21 mouse cellular contexts compared by ENCODE assay signal in the genomic region with DNA sequence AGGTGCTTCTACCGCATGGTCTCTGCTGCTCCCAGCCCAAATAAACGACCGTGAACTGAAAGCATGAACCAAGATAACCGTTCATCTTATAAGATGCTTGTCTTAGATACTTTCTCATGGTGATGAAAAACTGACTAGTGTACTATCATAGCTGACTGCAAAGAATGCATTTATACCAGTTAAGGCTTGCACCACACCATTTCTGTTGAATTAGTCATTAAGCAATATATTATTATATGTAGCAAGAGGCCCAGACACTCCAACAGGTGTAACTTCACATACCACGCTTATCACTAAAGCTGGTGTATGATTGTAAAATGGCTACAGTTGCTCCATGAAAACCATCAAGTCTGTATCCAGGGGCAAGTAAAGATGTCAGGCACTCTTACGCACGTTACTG. TPM values are rescaled to one million over a fixed set of nuclear protein-coding genes. Genes with fewer than 3 reads are reported as not detected.
DNase-seq lines count a peak whose midpoint lies in the region; ATAC-seq lines count a peak whose summit lies in the region.
"Had no signal": no experiment of that assay in that cellular context is flagged by ENCODE, and none has a peak within 500 bp of the region (broad histone marks: within the 10 kb centered on the region; RNA-seq: fewer than 3 reads in every experiment).

No protein-coding gene starts in this region.

- no peak overlapping the region for H3K4me2 ChIP-seq in intestine, embryonic 16.5 days (ENCODE audit: low read depth, low read length)
- no peak overlapping the region for H3K4me2 ChIP-seq in forebrain, embryonic 11.5 days (ENCODE audit: low read depth, low read length, severe bottlenecking)
- H3K4me2 ChIP-seq: embryonic facial prominence, embryonic 12.5 days; forebrain, embryonic 13.5 days; forebrain, embryonic 15.5 days had no signal

- no peak overlapping the region for H3K4me3 ChIP-seq in intestine, embryonic 16.5 days (ENCODE audit: low read length)
- no peak overlapping the region for H3K4me3 ChIP-seq in forebrain, embryonic 11.5 days (ENCODE audit: low read depth, low read length)
- H3K4me3 ChIP-seq: embryonic facial prominence, embryonic 10.5 days; embryonic facial prominence, embryonic 12.5 days; forebrain, embryonic 10.5 days; forebrain, embryonic 13.5 days; forebrain, embryonic 15.5 days had no signal

- H3K4me1 ChIP-seq in intestine, embryonic 16.5 days (ENCODE audit: control insufficient read depth, insufficient read depth, low read length) = peaks cover 2% of the 10 kb centered on the region; the same call in 1 of the 2 replicates
- no peaks in the 10 kb centered on the region for H3K4me1 ChIP-seq in forebrain, embryonic 11.5 days (replicated peaks; ENCODE audit: control insufficient read depth, insufficient read depth, low read length)
- H3K4me1 ChIP-seq: embryonic facial prominence, embryonic 10.5 days; embryonic facial prominence, embryonic 12.5 days; forebrain, embryonic 10.5 days; forebrain, embryonic 13.5 days; forebrain, embryonic 15.5 days had no signal

- no peak overlapping the region for H3K9ac ChIP-seq in intestine, embryonic 16.5 days (ENCODE audit: low read depth, low read length)
- no peak overlapping the region for H3K9ac ChIP-seq in forebrain, embryonic 11.5 days (ENCODE audit: low read length)
- H3K9ac ChIP-seq: embryonic facial prominence, embryonic 12.5 days; forebrain, embryonic 13.5 days; forebrain, embryonic 15.5 days; forebrain, postnatal 0 days had no signal

- H3K9me3 ChIP-seq in intestine, embryonic 16.5 days (ENCODE audit: control insufficient read depth, low read length) = no peaks in the 10 kb centered on the region
- no peaks in the 10 kb centered on the region for H3K9me3 ChIP-seq in forebrain, embryonic 11.5 days (ENCODE audit: control insufficient read depth, low read length)
- H3K9me3 ChIP-seq: embryonic facial prominence, embryonic 10.5 days; embryonic facial prominence, embryonic 12.5 days; forebrain, embryonic 10.5 days; forebrain, embryonic 13.5 days; forebrain, embryonic 15.5 days had no signal

- no peaks in the 10 kb centered on the region for H3K36me3 ChIP-seq in intestine, embryonic 16.5 days (ENCODE audit: control insufficient read depth, insufficient read depth, low read length)
- no peaks in the 10 kb centered on the region for H3K36me3 ChIP-seq in forebrain, embryonic 11.5 days (ENCODE audit: control insufficient read depth, insufficient read depth, low read length)
- H3K36me3 ChIP-seq: embryonic facial prominence, embryonic 10.5 days; embryonic facial prominence, embryonic 12.5 days; forebrain, embryonic 10.5 days; forebrain, embryonic 15.5 days had no signal

- 59% methylated on average over 7 of the region's 7 CpGs for WGBS in intestine, embryonic 16.5 days
- 90% methylated on average over 7 of the region's 7 CpGs for WGBS in forebrain, embryonic 11.5 days

- no peaks in the 10 kb centered on the region for H3K27me3 ChIP-seq in intestine, embryonic 16.5 days (replicated peaks; ENCODE audit: control insufficient read depth, insufficient read depth, low read length)
- H3K27me3 ChIP-seq in forebrain, embryonic 11.5 days (ENCODE audit: control insufficient read depth, insufficient read depth, low read length) = no peaks in the 10 kb centered on the region
- H3K27me3 ChIP-seq: embryonic facial prominence, embryonic 12.5 days; forebrain, embryonic 13.5 days; forebrain, embryonic 15.5 days had no signal

- peak; percentile 10 for DNase-seq in fat pad, adult 2 months (ENCODE audit: extremely low read depth, low read depth, low spot score)
- DNase-seq in gonadal fat pad, adult 2 months (ENCODE audit: low read depth) = peak; percentile 10
- no peak for DNase-seq in right cerebral cortex, postnatal 4 days
- no peak for DNase-seq in forebrain, embryonic 11.5 days (ENCODE audit: low spot score)
- DNase-seq: adrenal gland, adult 2 months; adrenal gland, postnatal 10 days; adrenal gland, postnatal 25 days; cerebellum, adult 11 months; cerebellum, adult 18-20 months; cerebellum, adult 8-10 months; cerebellum, postnatal 10 days; cerebellum, postnatal 25 days; forebrain, postnatal 0 days had no signal

- H3K27ac ChIP-seq in intestine, embryonic 16.5 days (ENCODE audit: low read length) = no peak overlapping the region
- H3K27ac ChIP-seq in forebrain, embryonic 11.5 days (ENCODE audit: low read depth, low read length) = no peak overlapping the region
- H3K27ac ChIP-seq: embryonic facial prominence, embryonic 10.5 days; embryonic facial prominence, embryonic 12.5 days; forebrain, embryonic 10.5 days; forebrain, embryonic 13.5 days; forebrain, embryonic 15.5 days had no signal

- peak; percentile 54; the same call in 1 of the 2 replicates for ATAC-seq in intestine, embryonic 16.5 days
- no peak for ATAC-seq in forebrain, embryonic 11.5 days (replicated peaks; ENCODE audit: low FRiP score)
- no peak for ATAC-seq in inflammation-experienced regulatory T-cells, adult 6 months
- ATAC-seq: forebrain, embryonic 13.5 days; forebrain, embryonic 15.5 days; forebrain, postnatal 0 days had no signal

RNA-seq across cellular contexts. Expression of gene Abcc2, which starts 7.8 kb away (rescaled TPM):
- polyA plus RNA-seq in gonadal fat pad, adult 2 months (2012; rRNA removed) = 0.14 and 0.28 TPM in 2 replicates
- polyA plus RNA-seq in intestine, embryonic 16.5 days (2015; fragmentation: Nextera tagmentation; extraction: Ambion mirVana) = 24.1 and 31.4 TPM in 2 replicates
- polyA plus RNA-seq in forebrain, embryonic 11.5 days (2014; fragmentation: Nextera tagmentation; extraction: Ambion mirVana) = not detected in 2 replicates
- polyA plus RNA-seq in inflammation-experienced regulatory T-cells, adult 6 months (2017; shearing (Covaris generic)) = not detected
- polyA plus RNA-seq: C2C12; embryonic facial prominence, embryonic 10.5 days; forebrain, embryonic 10.5 days; forebrain, embryonic 13.5 days; forebrain, embryonic 15.5 days had no signal

RNA-seq across cellular contexts. Expression of gene Cox15, which starts 37.0 kb away (rescaled TPM):
- 31.0 and 38.4 TPM in 2 replicates for polyA plus RNA-seq in gonadal fat pad, adult 2 months (2012; rRNA removed)
- polyA plus RNA-seq in intestine, embryonic 16.5 days (2015; fragmentation: Nextera tagmentation; extraction: Ambion mirVana) = 18.6 and 21.7 TPM in 2 replicates
- 12.4 and 13.6 TPM in 2 replicates for polyA plus RNA-seq in forebrain, embryonic 11.5 days (2014; fragmentation: Nextera tagmentation; extraction: Ambion mirVana)
- polyA plus RNA-seq in inflammation-experienced regulatory T-cells, adult 6 months (2017; shearing (Covaris generic)) = 10 to 100 TPM in 1 of 3 experiments, 1 to 10 TPM in 2; 8.1 to 11.0 (median 9.3) TPM

RNA-seq across cellular contexts. Expression of gene Cutc, which starts 37.0 kb away (rescaled TPM):
- 9.6 and 10.3 TPM in 2 replicates for polyA plus RNA-seq in gonadal fat pad, adult 2 months (2012; rRNA removed)
- 23.5 and 25.6 TPM in 2 replicates for polyA plus RNA-seq in intestine, embryonic 16.5 days (2015; fragmentation: Nextera tagmentation; extraction: Ambion mirVana)
- polyA plus RNA-seq in forebrain, embryonic 11.5 days (2014; fragmentation: Nextera tagmentation; extraction: Ambion mirVana) = 12.5 and 13.7 TPM in 2 replicates
- polyA plus RNA-seq in inflammation-experienced regulatory T-cells, adult 6 months (2017; shearing (Covaris generic)) = 10 to 100 TPM; 12.8 to 17.2 (median 13.6) TPM

Comparison
In these comparisons a context has a peak if more than half of its experiments do, and no peak if none do; other contexts are left out.
1. DNase-seq: peak in fat pad, adult 2 months (single experiment) and gonadal fat pad, adult 2 months (single experiment); none in right cerebral cortex, postnatal 4 days (single experiment) and forebrain, embryonic 11.5 days (single experiment).
2. RNA of gene Abcc2, which starts 7.8 kb away (polyA plus RNA-seq): 24.1 to 31.4 TPM in intestine, embryonic 16.5 days; 0.14 to 0.28 TPM in gonadal fat pad, adult 2 months, not detected in forebrain, embryonic 11.5 days and not detected in inflammation-experienced regulatory T-cells, adult 6 months; every median in the first group is over 10 times any median in the second.